1 mouse cellular context compared by ENCODE assay signal in genomic region chr7:19327128-19327527, GRCm38 (mm10).
A peak's percentile ranks its signal among the peaks of the same experiment; 100 is the strongest.
TF ChIP-seq lines count a peak whose summit lies in the region.

No protein-coding gene starts in this region.

TF ChIP-seq in CH12.LX, 34 proteins besides CTCF, POLR2A, EP300 and RAD21:
- no peak for TF ChIP-seq UBTF (IDR thresholded peaks at IDR 0.05; ENCODE audit: low read depth, low read length)
- peak; percentile 67 for TF ChIP-seq ETS1 (conservative IDR thresholded peaks at IDR 0.05; ENCODE audit: low read depth, low read length)
- TF ChIP-seq MEF2A (IDR thresholded peaks at IDR 0.05; ENCODE audit: borderline replicate concordance, low read depth, low read length), result peak; percentile 52; the same call in 1 of the 2 replicates
